Mouse (Mus musculus): ENCODE data around the gene Cwc27. TPM values are rescaled to one million over a fixed set of nuclear protein-coding genes. Genes with fewer than 3 reads are reported as not detected.

The Cwc27 gene
- polyA plus RNA-seq, 1 experiment from 2014 or later, result 33.3 TPM

- DNase-seq (ENCODE audit: low spot score), result no peak
- Histone ChIP-seq H3K4me3 (no peak overlapping the region), H3K4me1 (peaks cover 10% of the 10 kb centered on the region; the same call in 1 of the 2 replicates), H3K36me3 (peaks cover 14% of the 10 kb centered on the region), H3K27me3 (ENCODE audit: low read depth, poor library complexity, severe bottlenecking) (no peaks in the 10 kb centered on the region), H3K9me3 (replicated peaks) (no peaks in the 10 kb centered on the region), H3K27ac (no peak overlapping the region)
- WGBS, result 94% methylated on average over 5 of the region's 5 CpGs
These were observed 160.2 kb downstream of the Cwc27 start for GRCm38 (mm10) chr13:104656666-104657272.

- no peaks in the 10 kb centered on the region for H3K27me3 ChIP-seq (ENCODE audit: low read depth, poor library complexity, severe bottlenecking)
- H3K4me1 ChIP-seq, result peaks cover 14% of the 10 kb centered on the region; the same call in 1 of the 2 replicates
- 88% methylated on average over 3 of the region's 3 CpGs for WGBS
- H3K9me3 ChIP-seq (replicated peaks), result no peaks in the 10 kb centered on the region
- no peak for DNase-seq (ENCODE audit: low spot score)
- H3K36me3 ChIP-seq, result peaks cover 4% of the 10 kb centered on the region; the same call in 1 of the 2 replicates
- H3K4me3 ChIP-seq, result no peak overlapping the region
- no peak overlapping the region for H3K27ac ChIP-seq
These were observed 161.8 kb downstream of the Cwc27 start for GRCm38 (mm10) chr13:104655137-104655536.

GRCm38 (mm10) chr13:104651763-104652162 lies 165.2 kb downstream of the Cwc27 start:
- Histone ChIP-seq H3K9me3 (replicated peaks) (no peaks in the 10 kb centered on the region), H3K27ac (no peak overlapping the region), H3K27me3 (ENCODE audit: low read depth, poor library complexity, severe bottlenecking) (no peaks in the 10 kb centered on the region), H3K4me3 (no peak overlapping the region), H3K4me1 (peaks cover 21% of the 10 kb centered on the region; the same call in 1 of the 2 replicates), H3K36me3 (peaks cover 4% of the 10 kb centered on the region; the same call in 1 of the 2 replicates)
- DNase-seq (ENCODE audit: low spot score), result no peak
- 93% methylated on average over 2 of the region's 2 CpGs for WGBS

- Histone ChIP-seq H3K27me3 (ENCODE audit: low read depth, poor library complexity, severe bottlenecking) (no peaks in the 10 kb centered on the region), H3K4me1 (peaks cover 21% of the 10 kb centered on the region; the same call in 1 of the 2 replicates), H3K36me3 (0 out of 2 replicates have a peak, but pooled peaks cover 3% of the 10 kb centered on the region), H3K4me3 (no peak overlapping the region), H3K27ac (no peak overlapping the region), H3K9me3 (replicated peaks) (no peaks in the 10 kb centered on the region)
- 78% methylated on average over 2 of the region's 2 CpGs for WGBS
- no peak for DNase-seq (ENCODE audit: low spot score)
These were observed 166.3 kb downstream of the Cwc27 start for GRCm38 (mm10) chr13:104650654-104651053.

GRCm38 (mm10) chr13:104650145-104650544 lies 166.8 kb downstream of the Cwc27 start:
- Histone ChIP-seq H3K36me3 (0 out of 2 replicates have a peak, but pooled peaks cover 3% of the 10 kb centered on the region), H3K27me3 (ENCODE audit: low read depth, poor library complexity, severe bottlenecking) (no peaks in the 10 kb centered on the region), H3K9me3 (replicated peaks) (no peaks in the 10 kb centered on the region), H3K4me3 (no peak overlapping the region), H3K4me1 (peaks cover 21% of the 10 kb centered on the region; the same call in 1 of the 2 replicates), H3K27ac (no peak overlapping the region)
- 70% methylated on average over 5 of the region's 5 CpGs for WGBS
- no peak for DNase-seq (ENCODE audit: low spot score)

GRCm38 (mm10) chr13:104645778-104646425 lies 171.0 kb downstream of the Cwc27 start:
- H3K27me3 ChIP-seq (ENCODE audit: low read depth, poor library complexity, severe bottlenecking), result no peaks in the 10 kb centered on the region
- no peak overlapping the region for H3K27ac ChIP-seq
- DNase-seq (ENCODE audit: low spot score), result no peak
- 0 out of 2 replicates have a peak, but pooled peaks cover 3% of the 10 kb centered on the region for H3K36me3 ChIP-seq
- WGBS, result 94% methylated on average over 6 of the region's 6 CpGs
- H3K9me3 ChIP-seq (replicated peaks), result no peaks in the 10 kb centered on the region
- H3K4me3 ChIP-seq, result no peak overlapping the region
- H3K4me1 ChIP-seq, result peaks cover 13% of the 10 kb centered on the region; the same call in 1 of the 2 replicates

GRCm38 (mm10) chr13:104644185-104644584 lies 172.8 kb downstream of the Cwc27 start:
- H3K27me3 ChIP-seq (ENCODE audit: low read depth, poor library complexity, severe bottlenecking), result no peaks in the 10 kb centered on the region
- H3K36me3 ChIP-seq, result 0 out of 2 replicates have a peak, but pooled peaks cover 5% of the 10 kb centered on the region
- no peaks in the 10 kb centered on the region for H3K9me3 ChIP-seq (replicated peaks)
- H3K4me1 ChIP-seq, result peaks cover 13% of the 10 kb centered on the region; the same call in 1 of the 2 replicates
- DNase-seq (ENCODE audit: low spot score), result no peak
- 92% methylated on average over 1 of the region's 1 CpGs for whole genome bisulfite sequencing
- H3K27ac ChIP-seq, result no peak overlapping the region
- H3K4me3 ChIP-seq, result no peak overlapping the region

GRCm38 (mm10) chr13:104640694-104641454 lies 176.1 kb downstream of the Cwc27 start:
- peaks cover 2% of the 10 kb centered on the region; the same call in 1 of the 2 replicates for H3K36me3 ChIP-seq
- peaks cover 19% of the 10 kb centered on the region for H3K4me1 ChIP-seq
- no peak for DNase-seq (ENCODE audit: low spot score)
- no peaks in the 10 kb centered on the region for H3K9me3 ChIP-seq (replicated peaks)
- H3K27ac ChIP-seq, result peak overlapping the region; percentile 53; the same call in 1 of the 2 replicates
- WGBS, result 86% methylated on average over 5 of the region's 5 CpGs
- H3K27me3 ChIP-seq (ENCODE audit: low read depth, poor library complexity, severe bottlenecking), result no peaks in the 10 kb centered on the region
- no peak overlapping the region for H3K4me3 ChIP-seq

- WGBS, result 83% methylated on average over 3 of the region's 3 CpGs
- Histone ChIP-seq H3K27me3 (ENCODE audit: low read depth, poor library complexity, severe bottlenecking) (no peaks in the 10 kb centered on the region), H3K4me3 (no peak overlapping the region), H3K9me3 (replicated peaks) (no peaks in the 10 kb centered on the region), H3K27ac (peak overlapping the region; percentile 11; the same call in 1 of the 2 replicates), H3K4me1 (peaks cover 37% of the 10 kb centered on the region), H3K36me3 (peaks cover 2% of the 10 kb centered on the region; the same call in 1 of the 2 replicates)
- DNase-seq (ENCODE audit: low spot score), result no peak
These were observed 178.0 kb downstream of the Cwc27 start for GRCm38 (mm10) chr13:104638988-104639387.

- Histone ChIP-seq H3K27me3 (ENCODE audit: low read depth, poor library complexity, severe bottlenecking) (no peaks in the 10 kb centered on the region), H3K4me3 (no peak overlapping the region), H3K4me1 (peaks cover 63% of the 10 kb centered on the region), H3K36me3 (peaks cover 2% of the 10 kb centered on the region; the same call in 1 of the 2 replicates), H3K27ac (0 out of 2 replicates have a peak overlapping the region, but pooled peaks have one; percentile 40), H3K9me3 (replicated peaks) (no peaks in the 10 kb centered on the region)
- 69% methylated on average over 6 of the region's 6 CpGs for WGBS
- DNase-seq (ENCODE audit: low spot score), result no peak
These were observed 180.9 kb downstream of the Cwc27 start for GRCm38 (mm10) chr13:104635965-104636462.

- WGBS, result 31% methylated on average over 2 of the region's 2 CpGs
- Histone ChIP-seq H3K27me3 (ENCODE audit: low read depth, poor library complexity, severe bottlenecking) (no peaks in the 10 kb centered on the region), H3K9me3 (replicated peaks) (no peaks in the 10 kb centered on the region), H3K27ac (0 out of 2 replicates have a peak overlapping the region, but pooled peaks have one; percentile 25), H3K36me3 (peaks cover 10% of the 10 kb centered on the region), H3K4me1 (peaks cover 58% of the 10 kb centered on the region), H3K4me3 (no peak overlapping the region)
- DNase-seq (ENCODE audit: low spot score), result no peak
These were observed 182.2 kb downstream of the Cwc27 start for GRCm38 (mm10) chr13:104634708-104635107.

- no peak overlapping the region for H3K4me3 ChIP-seq
- 78% methylated on average over 7 of the region's 7 CpGs for WGBS
- DNase-seq (ENCODE audit: low spot score), result no peak
- H3K9me3 ChIP-seq (replicated peaks), result no peaks in the 10 kb centered on the region
- H3K36me3 ChIP-seq, result peaks cover 8% of the 10 kb centered on the region; the same call in 1 of the 2 replicates
- H3K27ac ChIP-seq, result peak overlapping the region; percentile 81; the same call in 1 of the 2 replicates
- peaks cover 58% of the 10 kb centered on the region for H3K4me1 ChIP-seq
- no peaks in the 10 kb centered on the region for H3K27me3 ChIP-seq (ENCODE audit: low read depth, poor library complexity, severe bottlenecking)
These were observed 184.3 kb downstream of the Cwc27 start for GRCm38 (mm10) chr13:104632427-104633167.

All from limb, embryonic 10.5 days (tissue).